Mouse (Mus musculus): ENCODE data around the gene Uimc1.
"Not testable (repeated sequence)": the region's sequence is repeated elsewhere in the genome, so short reads cannot be mapped to it uniquely, and the experiment has no call there.

Uimc1 gene

DNA sequence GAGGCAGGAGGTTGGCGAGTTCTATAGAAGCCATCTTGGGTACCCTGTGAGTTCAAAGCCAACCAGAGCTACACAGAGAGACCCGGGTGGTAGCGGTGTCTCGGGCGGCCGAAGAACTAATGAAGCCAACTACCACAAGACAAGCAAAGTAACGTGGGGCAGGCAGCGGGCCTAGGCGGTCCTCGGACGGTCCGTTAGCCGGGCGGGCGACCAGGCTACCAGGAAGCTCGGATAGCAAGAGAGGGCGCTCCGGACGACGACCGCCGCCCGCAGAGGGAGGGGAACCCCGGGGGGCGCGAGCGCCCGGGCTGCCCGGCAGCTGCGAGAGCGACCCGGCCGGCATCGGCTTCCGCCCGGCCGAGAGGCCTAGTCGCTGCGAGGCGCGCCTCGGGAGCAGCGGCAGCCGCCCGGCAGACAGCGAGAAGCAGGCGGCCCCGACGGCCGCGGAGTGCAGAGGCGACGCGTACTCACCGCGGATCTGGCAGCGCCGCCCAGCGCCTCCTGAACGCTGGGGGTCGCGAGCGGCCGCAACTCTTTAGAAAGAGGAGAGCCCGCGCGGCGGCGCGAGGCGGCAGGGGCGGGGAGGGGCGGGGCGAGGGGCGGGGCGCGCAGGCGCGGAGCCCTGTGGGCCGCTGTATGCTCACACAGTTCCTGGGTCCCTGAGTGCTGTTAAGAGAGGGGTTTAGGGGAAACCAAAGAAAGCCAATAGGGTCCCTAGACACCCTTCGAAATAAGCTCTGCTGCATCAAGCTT, at the start of gene Uimc1:
Gene Uimc1 (minus strand): TSS at position 575 of the 753 bp plus-strand sequence.
- in situ Hi-C loops (cut with MseI, MboI) = loop anchor here in 1 of 2 experiments (10.0 kb wide), 1 partner anchor 75 kb away; no protein-coding TSS in a partner anchor

DNA sequence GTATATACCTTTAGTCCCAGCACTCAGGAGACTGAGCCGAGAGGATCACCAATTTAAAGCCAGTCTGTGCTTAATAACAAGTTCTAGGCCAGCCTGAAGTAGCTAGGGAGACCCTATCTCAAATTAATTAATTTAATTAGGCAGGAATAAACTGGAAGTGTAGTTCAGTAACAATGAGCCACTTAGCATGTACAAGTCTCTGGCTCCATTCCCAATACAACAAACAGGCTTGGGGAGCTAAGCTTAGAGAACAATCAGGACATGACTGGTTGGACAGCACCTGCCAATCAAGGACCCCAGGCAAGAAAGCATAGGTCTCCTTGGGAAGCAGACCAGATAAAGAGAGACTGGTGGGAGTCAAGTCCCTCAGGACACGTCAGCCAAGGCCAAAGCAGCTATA, 40.2 kb upstream of the Uimc1 start:
- in situ Hi-C loops (cut with MseI, MboI) = no loop called here

DNA sequence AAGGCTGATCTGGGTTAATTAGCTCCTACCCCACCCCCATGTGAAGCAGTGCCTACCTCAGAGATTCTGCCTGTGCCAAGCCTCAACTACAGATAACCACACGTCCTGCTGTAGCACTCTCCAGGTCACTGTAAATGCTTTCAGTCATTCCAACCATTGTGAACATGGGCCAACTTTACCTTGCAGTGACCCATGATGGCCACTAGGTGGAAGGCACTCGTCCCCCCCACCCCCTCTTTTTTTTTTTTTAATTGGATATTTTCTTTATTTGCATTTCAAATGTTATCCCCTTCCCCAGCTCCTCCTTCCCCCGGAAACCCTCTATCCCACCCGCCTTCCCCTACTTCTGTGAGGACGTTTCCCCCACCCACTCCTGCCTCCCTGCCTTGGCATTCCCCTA, 35.3 kb upstream of the Uimc1 start:
- in situ Hi-C loops (cut with MseI, MboI) = no loop called here

DNA sequence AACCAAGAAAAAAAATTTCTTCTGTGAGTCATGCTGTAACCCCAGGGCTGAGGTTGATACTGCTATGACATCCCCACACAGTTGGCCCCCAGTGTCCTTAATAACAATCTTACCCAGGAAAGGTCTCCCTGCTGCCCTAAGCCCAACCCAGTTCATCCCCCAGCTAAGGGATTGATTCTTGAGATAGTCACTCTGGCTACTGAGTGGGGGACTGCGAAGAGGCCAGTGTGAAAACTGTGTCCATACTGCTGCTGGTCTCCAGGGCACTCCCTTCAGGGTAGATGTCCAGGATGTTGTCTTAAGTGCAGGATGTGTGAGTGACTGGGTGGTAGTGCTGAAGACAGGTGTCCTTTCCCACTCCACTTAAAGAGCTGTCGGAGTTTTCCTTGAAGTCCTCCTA, 33.3 kb upstream of the Uimc1 start, which contains the start of gene Gm17617:
Gene Gm17617 (minus strand): TSS at position 101 of the 400 bp plus-strand sequence.
- in situ Hi-C loops (cut with MseI, MboI) = no loop called here

DNA sequence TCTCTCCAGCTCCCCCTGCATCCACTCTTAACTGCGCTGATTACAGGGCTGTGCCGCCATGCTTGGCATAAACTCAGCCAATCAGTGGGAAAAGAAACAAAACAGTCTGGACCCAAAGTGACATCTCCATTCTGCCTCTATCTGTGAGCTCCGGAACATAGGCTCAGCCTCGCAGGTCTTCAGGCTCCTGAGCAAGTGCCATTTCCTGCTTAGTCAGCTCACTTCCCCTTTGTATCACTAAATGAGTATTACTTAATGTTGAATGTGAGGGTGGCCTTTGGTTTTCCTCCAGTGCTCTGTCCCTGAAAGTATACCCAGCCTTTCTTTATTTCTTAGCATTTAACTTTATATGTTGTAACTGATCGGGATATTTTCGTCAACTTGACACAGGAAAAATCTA, 24.8 kb upstream of the Uimc1 start:
- in situ Hi-C loops (cut with MseI, MboI) = no loop called here

DNA sequence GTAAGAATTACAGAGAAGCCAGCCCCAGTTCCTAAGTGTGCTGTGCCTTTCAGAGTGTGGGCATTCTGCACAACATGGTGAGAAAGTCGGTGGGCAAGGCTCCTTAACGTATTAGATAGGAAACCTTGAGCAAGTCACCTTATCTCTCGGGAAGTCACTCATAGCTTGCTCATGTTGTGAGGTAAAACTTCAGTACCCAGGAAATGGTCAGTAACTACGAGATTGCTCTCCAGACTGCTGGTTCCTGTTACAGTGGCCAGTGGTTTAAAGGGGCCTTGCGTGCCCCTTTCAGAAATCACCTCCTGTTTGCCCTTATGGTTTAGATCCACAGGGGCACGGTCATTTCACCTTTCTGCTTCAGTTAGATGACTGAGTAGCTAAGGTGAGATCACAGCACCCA, 14.3 kb upstream of the Uimc1 start:
- in situ Hi-C loops (cut with MseI, MboI) = no loop called here

DNA sequence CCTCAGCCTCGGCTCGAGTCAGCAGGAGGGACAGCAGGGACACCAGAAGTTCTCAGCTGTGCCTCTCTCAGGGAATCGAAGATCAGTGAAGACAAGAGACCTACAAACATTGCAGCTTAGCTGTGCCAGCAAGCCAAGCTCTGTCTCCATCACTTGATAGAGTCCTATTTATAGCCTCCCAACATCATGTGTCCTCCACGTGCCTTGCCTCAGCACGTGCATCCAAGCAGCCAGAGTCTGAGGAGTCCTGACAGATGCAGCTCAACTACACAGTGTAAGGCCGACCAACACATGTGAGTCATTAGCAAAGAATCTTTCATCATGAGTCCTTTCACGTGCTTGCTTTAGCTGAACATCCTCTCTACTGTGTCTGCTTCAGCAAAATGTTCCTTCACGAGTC, 7.6 kb upstream of the Uimc1 start:
- in situ Hi-C loops (cut with MseI, MboI) = loop anchor here in 1 of 2 experiments (10.0 kb wide), 1 partner anchor 67 kb away; no protein-coding TSS in a partner anchor

DNA sequence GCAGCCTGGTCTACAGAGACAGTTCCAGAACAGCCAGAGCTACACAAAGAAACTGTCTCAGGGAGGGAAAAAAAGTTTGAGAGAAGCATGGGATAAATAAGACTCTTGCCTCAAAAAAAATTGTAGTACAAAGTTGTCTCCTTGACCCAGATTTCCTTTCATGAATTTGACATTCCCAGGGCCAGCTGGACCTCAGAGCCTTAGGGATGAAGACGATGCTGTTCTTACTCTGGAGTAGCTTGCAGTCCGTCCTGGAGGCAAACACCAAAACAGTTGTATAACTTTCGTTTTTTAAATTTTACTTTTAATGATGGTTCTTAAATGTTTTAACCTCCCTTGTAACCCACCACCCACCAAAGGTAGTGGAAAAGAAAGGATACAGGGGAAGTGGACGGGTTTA, 7.0 kb upstream of the Uimc1 start:
- in situ Hi-C loops (cut with MseI, MboI) = loop anchor here in 1 of 2 experiments (10.0 kb wide), 1 partner anchor 68 kb away; no protein-coding TSS in a partner anchor

DNA sequence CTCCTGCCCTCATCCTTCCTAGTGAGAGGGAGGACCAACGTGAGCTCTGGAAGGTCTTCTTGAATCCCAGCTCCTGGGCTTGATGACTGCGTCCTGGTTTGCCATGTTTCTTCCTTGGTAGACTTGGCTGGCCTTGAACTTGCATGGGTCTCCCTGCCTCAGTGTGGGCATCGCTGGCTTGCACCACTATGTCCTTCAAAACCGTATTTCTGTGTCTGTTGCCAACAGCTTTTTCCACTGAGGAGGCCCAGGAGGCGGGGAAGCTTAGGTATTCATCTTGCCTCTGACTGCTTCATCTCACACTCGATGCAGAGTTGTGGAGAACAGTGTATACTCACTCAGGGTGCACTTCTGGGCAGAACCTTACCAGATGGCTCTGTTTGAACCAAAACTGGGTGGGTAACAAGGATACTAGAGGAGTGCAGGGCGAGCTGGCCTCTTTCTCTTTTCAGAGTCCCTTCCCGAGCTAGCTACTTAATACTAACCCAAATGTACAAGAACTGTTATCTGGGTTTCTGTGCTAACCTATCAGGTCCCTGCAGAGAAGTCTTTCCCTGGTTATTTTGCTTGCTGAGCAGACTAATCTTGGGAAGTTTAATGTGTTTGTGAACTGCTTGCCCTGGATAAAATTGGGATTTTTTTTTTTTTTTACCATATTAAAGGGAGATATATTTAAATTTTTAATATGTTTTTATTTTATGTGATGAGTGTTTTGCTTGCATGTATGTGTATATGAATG, 6.0 kb upstream of the Uimc1 start:
- in situ Hi-C loops (cut with MseI, MboI) = loop anchor here in 1 of 2 experiments (10.0 kb wide), 1 partner anchor 69 kb away; no protein-coding TSS in a partner anchor

DNA sequence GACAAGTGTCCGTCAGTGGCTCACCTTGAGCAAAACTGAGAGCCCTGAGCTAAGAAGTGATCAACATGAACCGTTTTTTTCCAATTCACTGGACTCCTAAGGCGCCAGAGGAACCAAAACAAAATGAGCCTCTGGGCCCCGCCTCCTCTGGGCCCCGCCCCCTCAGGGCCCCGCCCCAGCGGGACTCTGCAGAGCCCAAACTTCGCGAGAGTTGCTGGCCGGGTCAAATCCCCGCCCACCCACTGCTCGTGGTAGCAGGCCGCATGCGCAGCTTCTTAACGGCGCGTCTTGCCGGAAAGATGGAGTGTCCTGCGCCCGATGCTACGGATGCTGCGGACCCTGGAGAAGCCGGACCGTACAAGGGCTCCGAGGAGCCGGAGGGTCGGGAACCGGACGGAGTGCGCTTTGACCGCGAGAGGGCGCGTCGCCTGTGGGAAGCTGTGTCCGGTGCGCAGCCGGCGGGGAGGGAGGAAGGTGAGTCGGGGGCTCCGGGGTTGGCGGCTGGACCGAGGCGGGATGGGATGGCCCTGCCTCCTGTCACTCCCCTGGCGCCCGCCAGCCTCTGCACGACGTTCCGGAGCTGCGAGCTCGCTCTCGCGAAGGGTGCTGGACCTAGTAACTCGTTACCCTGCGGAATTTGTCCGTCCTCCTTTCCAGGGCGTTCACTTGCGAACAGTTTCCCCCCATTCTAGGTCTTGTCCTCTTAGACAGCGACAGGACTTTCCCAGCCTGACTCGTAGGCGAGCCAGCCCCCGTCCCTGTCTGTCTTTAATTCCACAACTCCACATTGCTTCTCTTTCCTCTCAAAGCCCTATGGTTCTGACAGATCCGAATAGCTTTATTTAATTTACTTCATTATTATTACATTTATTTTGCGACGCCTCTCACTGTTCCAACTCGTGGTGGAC, 5.2 kb upstream of the Uimc1 start, which contains the start of gene Zfp346:
Gene Zfp346 (plus strand): TSS at position 267 of the 908 bp plus-strand sequence.
- in situ Hi-C loops (cut with MseI, MboI) = loop anchor here in 1 of 2 experiments (10.0 kb wide), 1 partner anchor 70 kb away; no protein-coding TSS in a partner anchor

DNA sequence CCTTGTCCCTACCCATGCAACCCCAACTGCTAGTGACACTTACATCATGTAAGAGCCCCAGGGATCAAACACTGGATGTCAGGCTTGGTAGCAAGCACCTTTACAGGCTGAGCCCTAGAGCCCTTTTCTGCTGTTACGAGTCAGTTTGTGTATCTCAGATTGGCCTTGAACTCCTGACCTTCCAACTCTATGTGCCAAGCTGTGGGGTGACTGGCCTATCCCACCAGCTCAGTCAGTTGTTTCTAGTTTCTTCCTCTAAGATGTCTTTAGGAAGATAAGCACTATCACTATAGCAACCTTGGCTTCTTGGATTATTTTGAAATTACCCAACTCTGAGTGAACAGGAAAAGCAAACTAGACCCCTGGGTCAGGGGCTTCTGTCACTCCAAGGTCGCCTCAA, 3.3 kb upstream of the Uimc1 start:
- in situ Hi-C loops (cut with MseI, MboI) = loop anchor here in 1 of 2 experiments (10.0 kb wide), 1 partner anchor 71 kb away; no protein-coding TSS in a partner anchor

DNA sequence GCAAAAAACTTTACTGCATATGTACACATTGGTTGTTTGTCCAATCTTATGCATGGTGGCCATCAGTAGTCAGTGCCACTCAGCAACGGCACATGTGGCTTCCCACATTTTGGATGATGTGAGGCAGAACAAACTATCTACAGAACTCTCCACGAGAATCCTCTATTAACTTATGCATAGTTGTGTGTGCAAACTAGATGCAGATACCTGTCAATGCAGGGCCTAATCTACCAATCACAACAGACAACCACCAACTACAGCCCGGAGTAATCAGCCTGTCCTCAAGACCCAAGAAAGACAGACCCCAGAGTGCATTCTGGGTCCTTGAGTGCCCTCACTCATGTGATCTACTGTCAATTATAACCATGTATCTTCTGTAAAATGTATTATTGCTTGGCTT, 2.3 kb upstream of the Uimc1 start:
- in situ Hi-C loops (cut with MseI, MboI) = loop anchor here in 1 of 2 experiments (10.0 kb wide), 1 partner anchor 72 kb away; no protein-coding TSS in a partner anchor

DNA sequence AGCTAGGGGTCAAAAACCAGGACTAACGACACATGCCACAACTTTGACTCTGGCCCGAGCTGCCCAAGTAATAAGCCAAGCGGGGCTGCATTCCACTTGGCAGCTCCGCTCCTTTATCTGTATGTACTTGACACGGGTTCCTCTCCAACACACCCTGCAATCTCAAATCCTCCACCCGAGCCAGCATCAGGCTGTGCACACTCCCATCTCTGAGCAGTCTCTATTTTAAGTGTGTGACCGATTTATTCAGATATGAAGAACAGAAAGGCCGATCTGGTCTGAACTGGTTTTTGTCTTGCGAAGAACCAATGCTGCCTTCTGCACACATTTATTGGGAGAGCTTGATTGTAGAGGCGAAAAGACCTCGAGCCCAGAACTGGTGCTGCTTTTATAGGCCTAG, 1.5 kb upstream of the Uimc1 start:
- in situ Hi-C loops (cut with MseI, MboI) = loop anchor here in 1 of 2 experiments (10.0 kb wide), 1 partner anchor 73 kb away; no protein-coding TSS in a partner anchor

DNA sequence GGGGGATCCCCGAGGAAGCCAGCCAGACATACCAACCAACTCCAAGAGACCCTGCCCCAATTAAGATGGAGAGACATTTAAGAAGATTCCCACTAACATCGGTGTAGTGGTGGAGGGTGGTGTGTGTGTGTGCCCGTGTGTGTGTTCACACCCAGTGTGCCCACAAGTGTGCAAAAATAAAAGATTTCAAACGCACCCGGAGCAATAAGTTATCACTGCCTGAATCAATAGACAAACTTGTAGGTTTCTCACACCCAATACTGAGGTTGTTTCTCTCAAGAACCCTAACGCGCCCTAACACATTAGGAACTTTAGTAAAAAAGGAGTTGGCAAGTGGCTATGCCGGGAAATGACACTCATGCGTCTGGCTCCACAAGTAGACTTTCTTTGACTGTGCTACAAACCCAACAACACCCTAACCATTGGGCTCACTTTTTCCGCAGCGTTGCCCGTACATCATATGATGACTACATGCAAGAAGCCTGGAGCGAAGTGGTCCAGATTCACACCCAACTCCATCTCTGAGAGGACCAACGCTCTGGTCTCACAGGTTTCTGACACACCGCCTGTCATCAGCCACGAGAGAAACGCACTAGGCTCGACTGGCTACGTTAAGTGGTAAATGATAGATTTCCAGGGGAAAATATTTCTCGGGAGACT, 904 bp downstream of the Uimc1 start:
- in situ Hi-C loops (cut with MseI, MboI) = no loop called here

DNA sequence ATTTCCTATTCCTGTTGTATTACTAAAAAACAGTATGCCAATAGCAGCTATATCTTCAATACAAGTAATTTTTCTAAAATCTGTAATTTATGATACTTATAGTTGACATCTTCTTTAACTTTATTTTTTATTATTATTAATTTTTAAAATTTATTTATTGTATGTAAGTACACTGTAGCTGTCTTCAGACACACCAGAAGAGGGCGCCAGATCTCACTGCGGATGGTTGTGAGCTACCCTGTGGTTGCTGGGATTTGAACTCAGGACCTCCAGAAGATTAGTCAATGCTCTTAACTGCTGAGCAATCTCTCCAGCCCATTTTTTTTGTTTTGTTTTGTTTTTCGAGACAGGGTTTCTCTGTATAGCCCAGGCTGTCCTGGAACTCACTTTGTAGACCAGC, 2.3 kb downstream of the Uimc1 start:
- in situ Hi-C loops (cut with MseI, MboI) = not testable (repeated sequence)

DNA sequence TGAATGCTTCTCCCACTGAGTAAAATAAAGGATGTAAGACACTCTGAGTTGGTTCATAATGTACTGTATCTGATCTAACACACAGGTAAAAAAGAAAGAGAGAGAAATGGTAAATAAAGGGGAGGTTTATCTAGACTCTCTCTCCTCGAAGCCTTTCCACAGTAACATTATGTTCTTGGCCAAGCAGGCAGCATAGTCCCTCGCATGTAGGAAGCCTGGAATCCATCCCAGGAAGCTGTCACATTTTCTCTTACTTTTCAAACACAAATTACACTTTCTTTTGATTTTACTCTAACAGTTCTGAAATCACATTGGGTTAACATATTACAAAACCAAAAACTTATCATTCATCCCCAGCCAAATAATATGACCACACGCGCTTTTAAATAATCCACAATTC, 7.5 kb downstream of the Uimc1 start:
- in situ Hi-C loops (cut with MseI, MboI) = no loop called here

DNA sequence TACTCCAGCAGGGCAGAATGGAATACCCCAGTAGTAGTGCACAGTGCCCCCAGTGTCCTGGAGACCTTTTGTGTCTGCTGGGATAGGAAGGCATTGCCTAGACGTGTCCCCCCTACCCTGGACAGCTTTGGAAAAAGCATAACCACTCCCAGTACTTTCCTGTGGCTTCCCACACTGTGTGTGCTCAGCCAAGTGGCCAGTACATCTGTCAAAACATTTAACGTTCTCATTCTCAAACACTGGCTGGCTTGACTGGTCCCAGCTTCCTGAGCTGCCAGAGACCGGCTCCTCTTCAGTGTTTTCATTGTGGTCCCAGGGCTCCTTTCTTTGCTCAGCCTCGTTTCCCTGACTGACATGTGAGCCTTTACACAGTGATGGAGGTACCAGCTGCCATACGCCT, 24.5 kb downstream of the Uimc1 start:
- in situ Hi-C loops (cut with MseI, MboI) = no loop called here

DNA sequence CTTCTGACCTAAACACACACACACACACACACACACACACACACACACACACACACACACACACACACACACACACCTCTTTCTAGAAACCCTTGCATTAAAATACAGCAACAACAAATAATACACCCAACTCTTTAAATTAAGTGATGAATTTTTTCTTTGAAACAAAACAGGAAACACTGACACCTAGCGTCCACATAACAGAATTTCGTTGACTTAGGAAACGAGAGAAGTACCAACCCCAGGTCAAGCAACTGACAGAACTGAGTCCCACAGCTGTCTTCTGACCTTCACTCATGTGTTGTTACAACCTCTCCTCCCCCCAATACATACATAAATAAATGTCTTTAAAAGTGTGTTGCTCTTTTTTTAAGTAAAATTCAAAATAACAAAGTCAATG, 28.8 kb downstream of the Uimc1 start:
- in situ Hi-C loops (cut with MseI, MboI) = no loop called here

DNA sequence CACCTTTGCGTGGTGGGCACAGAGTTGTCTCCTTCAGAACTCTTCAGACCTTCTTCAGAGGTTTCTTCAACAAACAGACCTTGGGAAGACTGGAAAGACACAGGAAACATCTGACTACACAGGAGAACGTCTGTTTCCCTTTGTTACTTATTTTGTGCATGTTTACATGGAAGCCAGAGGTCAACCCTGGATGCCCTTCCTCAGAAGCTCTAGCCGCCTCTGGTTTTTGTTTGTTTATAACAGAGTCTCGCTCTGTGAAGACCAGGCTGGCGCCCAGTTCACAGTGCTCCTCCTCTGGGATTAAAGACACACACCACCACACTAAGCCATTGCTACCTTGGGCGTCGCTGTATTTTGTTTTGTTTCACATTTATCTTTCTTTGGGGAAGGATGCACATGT, 30.4 kb downstream of the Uimc1 start:
- in situ Hi-C loops (cut with MseI, MboI) = no loop called here

DNA sequence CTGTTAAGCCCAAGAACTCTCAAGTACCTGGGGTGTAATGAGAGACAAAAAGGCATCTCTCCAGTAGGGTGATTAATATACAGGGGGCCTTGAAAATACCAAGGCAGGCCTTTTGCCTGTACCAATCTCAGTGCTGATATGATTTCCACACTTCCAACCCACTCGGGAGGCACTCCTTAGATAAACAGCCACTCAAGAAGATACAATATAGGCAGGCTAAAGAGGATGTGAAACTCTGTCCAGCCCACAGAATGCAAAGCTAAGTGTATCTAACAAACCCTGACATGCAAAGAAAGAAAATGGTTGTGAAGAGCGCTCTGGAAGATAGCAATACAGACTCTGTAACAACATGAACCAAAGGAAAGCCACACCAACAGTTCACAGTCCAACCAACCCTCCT, 36.8 kb downstream of the Uimc1 start:
- in situ Hi-C loops (cut with MseI, MboI) = no loop called here

DNA sequence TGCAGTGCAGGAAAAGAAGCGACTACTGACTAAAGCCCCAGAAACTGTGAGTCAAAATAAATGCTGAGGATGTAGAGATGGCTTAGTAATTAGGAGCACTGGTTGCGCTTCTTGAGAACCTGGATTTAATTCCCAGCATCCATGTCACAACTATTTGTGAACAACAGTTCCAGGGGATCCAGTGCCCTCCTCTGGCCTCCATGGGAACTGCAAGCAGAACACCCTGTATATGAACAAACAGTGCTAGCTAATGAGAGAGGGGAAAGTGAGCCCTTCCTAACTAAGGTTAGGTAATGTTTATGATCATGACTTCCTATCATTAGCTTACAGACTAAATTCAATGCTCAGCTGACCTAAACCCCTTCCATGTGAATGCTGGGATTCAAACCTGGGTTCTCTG, 42.1 kb downstream of the Uimc1 start:
- in situ Hi-C loops (cut with MseI, MboI) = loop anchor here in 1 of 2 experiments (5.0 kb wide), 1 partner anchor 261 kb away; no protein-coding TSS in a partner anchor
